Mouse (Mus musculus): ENCODE data around the gene AI467606.
"Not testable (repeated sequence)": the region's sequence is repeated elsewhere in the genome, so short reads cannot be mapped to it uniquely, and the experiment has no call there.

The AI467606 gene

GRCm38 (mm10) chr7:127091114-127091896, at the start of gene AI467606:
Gene AI467606 (plus strand): TSS chr7:127091359.
- CTCF ChIA-PET = interaction anchor here (0.6 to 1.6 kb wide), 14 partner anchors 9 to 565 kb away, joined by 3 to 8 read pairs (median 3); partner anchors contain the start of genes Pagr1a (in 1 of the 4) and Pagr1b (in 1 of the 4)
- POLR2A ChIA-PET = interaction anchor here in 3 of 4 experiments (0.6 to 2.1 kb wide), 21 partner anchors 10 to 482 kb away, joined by 3 to 9 read pairs (median 4); partner anchors contain the start of genes Gm42742 (in 1 of the 3), Kif22 (in 1 of the 3), Maz (in 1 of the 3) and Mvp (in 1 of the 3)

- ChIA-PET CTCF (interaction anchor here in 3 of 4 experiments (0.5 to 1.5 kb wide), 12 partner anchors 14 to 262 kb away, joined by 3 to 7 read pairs (median 4); partner anchors contain the start of genes Pagr1a (in 2 of the 3) and Pagr1b (in 1 of the 3)), POLR2A (interaction anchor here (0.6 to 5.8 kb wide), 45 partner anchors 9 to 1511 kb away, joined by 3 to 69 read pairs (median 3); partner anchors contain the start of genes Maz (in 3 of the 4), Pagr1a (in 3 of the 4), Hirip3 (in 2 of the 4) and Ino80e (in 2 of the 4))
These were observed 49.1 kb upstream of the AI467606 start, which contains the start of gene Kif22 for GRCm38 (mm10) chr7:127041851-127042672. Gene Kif22 (minus strand): TSS chr7:127042471.

- POLR2A ChIA-PET = interaction anchor here in 1 of 4 experiments (1.5 kb wide), 1 partner anchor 13 kb away, joined by 5 read pairs; no protein-coding TSS in a partner anchor
- CTCF ChIA-PET = no interaction called here
These were observed 36.1 kb upstream of the AI467606 start for GRCm38 (mm10) chr7:127055026-127055585.

GRCm38 (mm10) chr7:127065538-127065937, 25.6 kb upstream of the AI467606 start:
- CTCF ChIA-PET = interaction anchor here in 3 of 4 experiments (0.5 to 0.9 kb wide), 4 partner anchors 38 to 127 kb away, joined by 3 to 4 read pairs (median 4); no protein-coding TSS in a partner anchor
- POLR2A ChIA-PET = interaction anchor here in 1 of 4 experiments (0.6 kb wide), 1 partner anchor 405 kb away, joined by 4 read pairs; no protein-coding TSS in a partner anchor

- CTCF ChIA-PET = interaction anchor here in 1 of 4 experiments (0.9 kb wide), 1 partner anchor 37 kb away, joined by 3 read pairs; no protein-coding TSS in a partner anchor
- POLR2A ChIA-PET = interaction anchor here in 1 of 4 experiments (0.6 kb wide), 1 partner anchor 404 kb away, joined by 4 read pairs; no protein-coding TSS in a partner anchor
These were observed 24.8 kb upstream of the AI467606 start for GRCm38 (mm10) chr7:127066317-127066716.

- POLR2A ChIA-PET = interaction anchor here in 3 of 4 experiments (0.6 to 1.2 kb wide), 5 partner anchors 12 to 223 kb away, joined by 3 to 4 read pairs (median 3); no protein-coding TSS in a partner anchor
- CTCF ChIA-PET = interaction anchor here in 2 of 4 experiments (0.9 to 1.4 kb wide), 2 partner anchors 54 to 251 kb away, joined by 3 to 4 read pairs; partner anchors contain the start of gene Pagr1a (in 1 of the 2)
These were observed 20.2 kb upstream of the AI467606 start for GRCm38 (mm10) chr7:127070871-127071413.

GRCm38 (mm10) chr7:127073221-127073620, 17.9 kb upstream of the AI467606 start:
- CTCF ChIA-PET = no interaction called here
- POLR2A ChIA-PET = interaction anchor here in 1 of 4 experiments (1.1 kb wide), 1 partner anchor 12 kb away, joined by 3 read pairs; no protein-coding TSS in a partner anchor

- ChIA-PET CTCF (interaction anchor here in 2 of 4 experiments (0.9 to 1.3 kb wide), 2 partner anchors 28 to 296 kb away, joined by 3 to 4 read pairs; no protein-coding TSS in a partner anchor), POLR2A (interaction anchor here in 3 of 4 experiments (0.9 to 1.5 kb wide), 4 partner anchors 9 to 34 kb away, joined by 3 read pairs; partner anchors contain the start of gene Kif22 (in 1 of the 3))
These were observed 15.0 kb upstream of the AI467606 start for GRCm38 (mm10) chr7:127076188-127076587.

GRCm38 (mm10) chr7:127077692-127078091, 13.5 kb upstream of the AI467606 start:
- POLR2A ChIA-PET = interaction anchor here in 2 of 4 experiments (0.6 to 1.6 kb wide), 4 partner anchors 14 to 150 kb away, joined by 3 to 6 read pairs (median 4); partner anchors contain the start of genes AI467606 (in 1 of the 2) and Pagr1a (in 1 of the 2)
- CTCF ChIA-PET = interaction anchor here in 1 of 4 experiments (0.7 kb wide), 1 partner anchor 57 kb away, joined by 3 read pairs; the partner anchor contains the start of genes Gm42742 and Prrt2

- ChIA-PET CTCF (no interaction called here), POLR2A (interaction anchor here in 2 of 4 experiments (0.6 to 2.0 kb wide), 2 partner anchors 24 to 85 kb away, joined by 3 to 7 read pairs; no protein-coding TSS in a partner anchor)
These were observed 11.1 kb upstream of the AI467606 start for GRCm38 (mm10) chr7:127080045-127080444.

GRCm38 (mm10) chr7:127082271-127082670, 8.9 kb upstream of the AI467606 start:
- CTCF ChIA-PET = interaction anchor here in 3 of 4 experiments (0.5 to 1.6 kb wide), 5 partner anchors 9 to 284 kb away, joined by 3 to 4 read pairs (median 3); partner anchors contain the start of genes AI467606 (in 1 of the 3), Hirip3 (in 1 of the 3) and Ino80e (in 1 of the 3)
- POLR2A ChIA-PET = interaction anchor here in 2 of 4 experiments (0.7 to 1.3 kb wide), 3 partner anchors 12 to 56 kb away, joined by 3 to 5 read pairs (median 3); partner anchors contain the start of genes Kif22 (in 1 of the 2) and Maz (in 1 of the 2)

GRCm38 (mm10) chr7:127082995-127083394, 8.2 kb upstream of the AI467606 start:
- POLR2A ChIA-PET = interaction anchor here in 2 of 4 experiments (0.7 to 1.3 kb wide), 4 partner anchors 12 to 57 kb away, joined by 3 to 5 read pairs (median 3); partner anchors contain the start of genes Kif22 (in 2 of the 2) and Maz (in 1 of the 2)
- CTCF ChIA-PET = interaction anchor here in 2 of 4 experiments (1.0 to 1.6 kb wide), 2 partner anchors 8 to 21 kb away, joined by 3 read pairs; partner anchors contain the start of gene AI467606 (in 1 of the 2)

- ChIA-PET CTCF (interaction anchor here in 3 of 4 experiments (0.6 to 1.5 kb wide), 3 partner anchors 20 to 434 kb away, joined by 3 to 6 read pairs (median 4); no protein-coding TSS in a partner anchor), POLR2A (interaction anchor here in 2 of 4 experiments (0.7 to 1.3 kb wide), 2 partner anchors 41 to 180 kb away, joined by 3 to 4 read pairs; partner anchors contain the start of gene Kif22 (in 1 of the 2))
These were observed 7.5 kb upstream of the AI467606 start for GRCm38 (mm10) chr7:127083689-127084088.

- CTCF ChIA-PET = interaction anchor here in 1 of 4 experiments (1.5 kb wide), 1 partner anchor 19 kb away, joined by 6 read pairs; no protein-coding TSS in a partner anchor
- POLR2A ChIA-PET = interaction anchor here in 2 of 4 experiments (0.8 to 1.8 kb wide), 3 partner anchors 9 to 17 kb away, joined by 3 to 4 read pairs (median 3); no protein-coding TSS in a partner anchor
These were observed 6.4 kb upstream of the AI467606 start for GRCm38 (mm10) chr7:127084794-127085193.

- CTCF ChIA-PET = not testable (repeated sequence)
- POLR2A ChIA-PET = interaction anchor here in 2 of 4 experiments (0.6 to 1.8 kb wide), 4 partner anchors 10 to 377 kb away, joined by 3 to 4 read pairs (median 3); no protein-coding TSS in a partner anchor
These were observed 5.4 kb upstream of the AI467606 start for GRCm38 (mm10) chr7:127085751-127086150.

All from embryonic stem cell, embryonic (primary cell).